Mouse (Mus musculus) megakaryocyte, embryonic 14.5 days (primary cell): ENCODE data around the gene Six5.

Experiments
- FLI1 ChIP-seq: IDR thresholded peaks from 2 replicates; pipeline ENCODE4 v1.6.1; 2012; ENCODE audit warnings: low read length, inconsistent platforms, mixed read lengths
- GATA1 ChIP-seq: IDR thresholded peaks from 3 replicates; pipeline ENCODE4 v1.6.1; 2012; ENCODE audit warnings: mixed read lengths, low read length, inconsistent platforms, borderline replicate concordance

DNA sequence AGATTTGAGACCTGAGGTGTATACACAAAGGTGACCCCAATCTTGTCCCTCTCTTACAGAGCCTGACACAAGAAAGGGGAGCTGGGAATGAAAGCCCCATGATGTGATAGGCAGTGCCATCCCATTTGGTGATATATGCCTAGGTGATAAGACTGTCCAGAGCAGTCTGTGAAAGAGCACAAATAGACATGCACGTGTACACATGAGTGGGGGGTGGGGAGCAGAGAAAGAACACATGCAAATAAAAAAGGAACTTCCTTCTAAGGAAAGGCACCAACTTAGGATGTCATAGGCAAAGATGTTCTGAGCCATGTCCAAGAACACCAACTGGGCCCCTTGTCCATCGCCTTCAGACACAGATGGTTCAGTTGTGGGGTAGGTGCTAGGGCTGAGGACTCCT, 10.1 kb downstream of the Six5 start:
- TF ChIP-seq GATA1 (no peak), FLI1 (no peak)
